Mouse (Mus musculus): Measurements from ENCODE around the gene Sprtn.

- no peak for TF ChIP-seq POLR2A (IDR thresholded peaks at IDR 0.05; ENCODE audit: borderline replicate concordance, low read depth, low read length)
- TF ChIP-seq CTCF (IDR thresholded peaks at IDR 0.05; ENCODE audit: low read depth, low read length): no peak
Measured at GRCm38 (mm10) chr8:124903198-124903597, 5.5 kb downstream of the Sprtn start.
